Mouse (Mus musculus) forebrain, embryonic 11.5 days (tissue): Measurements from ENCODE around the gene Bcl7a. TPM values are rescaled to one million over a fixed set of nuclear protein-coding genes. Genes with fewer than 3 reads are reported as not detected.

ENCODE experiments used
- ATAC-seq: fragments of 200-750 bp; cut with Nextera tagmentation; replicated peaks from 2 replicates; pipeline ENCODE4 v1.8.0; 2017; ENCODE audit warnings: moderate TSS enrichment; ENCODE audit not compliant: low FRiP score
- DNase-seq: peaks from one replicate; pipeline ENCODE4 v3.0.0-alpha.2; 2017; ENCODE audit warnings: low spot score
- H3K27ac ChIP-seq: fragments of 300-500 bp; sonication (generic); 2 replicates; pipeline ENCODE4 v1.5.1; 2014; ENCODE audit warnings: low read depth, low read length
- H3K27me3 ChIP-seq: fragments of 300-500 bp; sonication (generic); 2 replicates; pipeline ENCODE4 v1.6.1; 2014; ENCODE audit warnings: mild to moderate bottlenecking, low read length, mixed read lengths; ENCODE audit not compliant: control insufficient read depth, insufficient read depth
- H3K36me3 ChIP-seq: fragments of 300-500 bp; sonication (generic); 2 replicates; pipeline ENCODE4 v1.6.1; 2014; ENCODE audit warnings: mild to moderate bottlenecking, low read length, moderate library complexity, mixed read lengths; ENCODE audit not compliant: control insufficient read depth, insufficient read depth
- H3K4me1 ChIP-seq: fragments of 300-500 bp; sonication (generic); replicated peaks from 2 replicates; pipeline ENCODE4 v1.6.1; 2014; ENCODE audit warnings: low read length, mixed read lengths; ENCODE audit not compliant: control insufficient read depth, insufficient read depth
- H3K4me2 ChIP-seq: fragments of 300-500 bp; sonication (generic); 2 replicates; pipeline ENCODE4 v1.6.1; 2014; ENCODE audit warnings: low read depth, mild to moderate bottlenecking, low read length, moderate library complexity, mixed read lengths; ENCODE audit not compliant: severe bottlenecking
- H3K4me3 ChIP-seq: fragments of 300-500 bp; sonication (generic); 2 replicates; pipeline ENCODE4 v1.5.1; 2014; ENCODE audit warnings: low read depth, low read length
- H3K9ac ChIP-seq: fragments of 300-500 bp; sonication (generic); 2 replicates; pipeline ENCODE4 v1.6.1; 2014; ENCODE audit warnings: low read length
- H3K9me3 ChIP-seq: fragments of 300-500 bp; sonication (generic); 2 replicates; pipeline ENCODE4 v1.6.1; 2016; ENCODE audit warnings: low read length, mixed read lengths; ENCODE audit not compliant: control insufficient read depth
- WGBS: fragments of 180-500 bp; shearing (Covaris S2); extraction: QIAGEN DNeasy Blood & Tissue Kit; methylation state at CpG from one replicate; pipeline ENCODE4 v1.1.7; 2014; 5-methylcytosine and 5-hydroxymethylcytosine counted together
- polyA plus RNA-seq: library from polyadenylated mRNA; unstranded; fragments of >200 nt; fragmentation: Nextera tagmentation; extraction: Ambion mirVana; gene quantifications from 2 replicates; pipeline ENCODE4 v1.2.1, GENCODE M21; 2014

Bcl7a gene
- polyA plus RNA-seq, 1 experiment from 2014 or later, result 61.7 TPM

- WGBS, result 31% methylated on average over 20 of the region's 20 CpGs
- Histone ChIP-seq H3K9ac (no peak overlapping the region), H3K27ac (peak overlapping the region; percentile 3; the same call in 1 of the 2 replicates), H3K9me3 (no peaks in the 10 kb centered on the region), H3K36me3 (no peaks in the 10 kb centered on the region), H3K4me2 (0 out of 2 replicates have a peak overlapping the region, but pooled peaks have one; percentile 8), H3K4me3 (no peak overlapping the region), H3K4me1 (peaks cover 14% of the 10 kb centered on the region), H3K27me3 (no peaks in the 10 kb centered on the region; the same call in 1 of the 2 replicates)
- DNase-seq, result peak; percentile 69
- ATAC-seq, result peak; percentile 78; the same call in 1 of the 2 replicates
Measured at GRCm38 (mm10) chr5:123301780-123302521, 41.7 kb upstream of the Bcl7a start.

- Histone ChIP-seq H3K4me2 (no peak overlapping the region), H3K4me1 (no peaks in the 10 kb centered on the region), H3K27ac (no peak overlapping the region), H3K36me3 (no peaks in the 10 kb centered on the region), H3K9me3 (no peaks in the 10 kb centered on the region), H3K27me3 (no peaks in the 10 kb centered on the region), H3K9ac (no peak overlapping the region), H3K4me3 (no peak overlapping the region)
- 82% methylated on average over 18 of the region's 18 CpGs for WGBS
- no peak for ATAC-seq
- DNase-seq, result no peak
Measured at GRCm38 (mm10) chr5:123307630-123308282, 35.9 kb upstream of the Bcl7a start.

- ATAC-seq (no peak), DNase-seq (no peak)
- WGBS, result 49% methylated on average over 10 of the region's 10 CpGs
- H3K36me3 ChIP-seq, result no peaks in the 10 kb centered on the region
- H3K4me2 ChIP-seq, result no peak overlapping the region
- no peaks in the 10 kb centered on the region for H3K9me3 ChIP-seq
- H3K4me1 ChIP-seq, result no peaks in the 10 kb centered on the region
- no peak overlapping the region for H3K9ac ChIP-seq
- no peak overlapping the region for H3K4me3 ChIP-seq
- no peak overlapping the region for H3K27ac ChIP-seq
- H3K27me3 ChIP-seq, result no peaks in the 10 kb centered on the region
Measured at GRCm38 (mm10) chr5:123309816-123310215, 33.8 kb upstream of the Bcl7a start.

GRCm38 (mm10) chr5:123310221-123310620 is 33.4 kb upstream of the Bcl7a start:
- Histone ChIP-seq H3K4me1 (no peaks in the 10 kb centered on the region), H3K27me3 (no peaks in the 10 kb centered on the region), H3K9me3 (no peaks in the 10 kb centered on the region), H3K27ac (no peak overlapping the region), H3K9ac (no peak overlapping the region), H3K4me2 (no peak overlapping the region), H3K4me3 (no peak overlapping the region), H3K36me3 (no peaks in the 10 kb centered on the region)
- ATAC-seq (no peak), DNase-seq (no peak)
- 66% methylated on average over 7 of the region's 7 CpGs for WGBS

GRCm38 (mm10) chr5:123313058-123313630 is 30.5 kb upstream of the Bcl7a start:
- no peak overlapping the region for H3K4me3 ChIP-seq
- H3K9ac ChIP-seq, result no peak overlapping the region
- no peaks in the 10 kb centered on the region for H3K36me3 ChIP-seq
- H3K9me3 ChIP-seq, result no peaks in the 10 kb centered on the region
- H3K27ac ChIP-seq, result no peak overlapping the region
- H3K4me1 ChIP-seq, result 0 out of 2 replicates have a peak, but pooled peaks cover 2% of the 10 kb centered on the region
- 63% methylated on average over 12 of the region's 12 CpGs for WGBS
- no peak for ATAC-seq
- H3K4me2 ChIP-seq, result no peak overlapping the region
- no peaks in the 10 kb centered on the region for H3K27me3 ChIP-seq
- no peak for DNase-seq

GRCm38 (mm10) chr5:123313851-123314380 is 29.7 kb upstream of the Bcl7a start:
- no peaks in the 10 kb centered on the region for H3K36me3 ChIP-seq
- H3K9ac ChIP-seq, result no peak overlapping the region
- no peak for DNase-seq
- no peaks in the 10 kb centered on the region for H3K27me3 ChIP-seq
- no peaks in the 10 kb centered on the region for H3K9me3 ChIP-seq
- no peak overlapping the region for H3K4me3 ChIP-seq
- ATAC-seq, result no peak
- no peak overlapping the region for H3K4me2 ChIP-seq
- 60% methylated on average over 11 of the region's 11 CpGs for WGBS
- no peak overlapping the region for H3K27ac ChIP-seq
- H3K4me1 ChIP-seq, result 0 out of 2 replicates have a peak, but pooled peaks cover 2% of the 10 kb centered on the region

- Histone ChIP-seq H3K27ac (no peak overlapping the region), H3K27me3 (no peaks in the 10 kb centered on the region), H3K9ac (no peak overlapping the region), H3K9me3 (no peaks in the 10 kb centered on the region), H3K4me1 (0 out of 2 replicates have a peak, but pooled peaks cover 2% of the 10 kb centered on the region), H3K4me2 (no peak overlapping the region), H3K4me3 (no peak overlapping the region), H3K36me3 (no peaks in the 10 kb centered on the region)
- WGBS, result 48% methylated on average over 10 of the region's 10 CpGs
- ATAC-seq (no peak), DNase-seq (no peak)
Measured at GRCm38 (mm10) chr5:123315219-123315866, 28.3 kb upstream of the Bcl7a start.

- no peak for DNase-seq
- H3K4me2 ChIP-seq, result no peak overlapping the region
Measured at GRCm38 (mm10) chr5:123317992-123318391, 25.6 kb upstream of the Bcl7a start.

More at GRCm38 (mm10) chr5:123317992-123318391, 25.6 kb upstream of the Bcl7a start:
- Histone ChIP-seq H3K27me3 (no peaks in the 10 kb centered on the region), H3K9ac (no peak overlapping the region), H3K4me3 (no peak overlapping the region), H3K4me1 (0 out of 2 replicates have a peak, but pooled peaks cover 2% of the 10 kb centered on the region), H3K9me3 (no peaks in the 10 kb centered on the region), H3K27ac (no peak overlapping the region), H3K36me3 (no peaks in the 10 kb centered on the region)
- no peak for ATAC-seq
- 37% methylated on average over 6 of the region's 6 CpGs for WGBS
